Mouse (Mus musculus) liver, embryonic 14.5 days (tissue): Measurements from ENCODE around the gene Slc25a29. TPM values are rescaled to one million over a fixed set of nuclear protein-coding genes. Genes with fewer than 3 reads are reported as not detected.

ENCODE experiments used
- ATAC-seq: fragments of 200-750 bp; cut with Nextera tagmentation; 2 replicates; pipeline ENCODE4 v1.8.0; 2017; ENCODE audit warnings: moderate number of reproducible peaks, mild to moderate bottlenecking, moderate library complexity; ENCODE audit not compliant: insufficient read depth
- DNase-seq, 3 experiments: peaks; one replicate each; pipeline ENCODE4 v3.0.0-alpha.2; 2012 to 2013; ENCODE audit warnings: low read depth in 3 of 3, low spot score in 3 of 3
- H3K27ac ChIP-seq: fragments of 300-500 bp; sonication (generic); 2 replicates; pipeline ENCODE4 v1.5.1; 2014; ENCODE audit warnings: moderate library complexity, mild to moderate bottlenecking, control low read depth, inconsistent platforms
- H3K27me3 ChIP-seq: fragments of 300-500 bp; sonication (generic); 2 replicates; pipeline ENCODE4 v1.6.1; 2014; ENCODE audit warnings: mild to moderate bottlenecking, low read length, moderate library complexity; ENCODE audit not compliant: control insufficient read depth, insufficient read depth
- H3K36me3 ChIP-seq: fragments of 300-500 bp; sonication (generic); replicated peaks from 2 replicates; pipeline ENCODE4 v1.6.1; 2014; ENCODE audit warnings: low read depth; ENCODE audit not compliant: control insufficient read depth, insufficient read depth
- H3K4me1 ChIP-seq, 2 experiments: fragments of 200-500 bp in 1 of 2; fragments of 300-500 bp in 1 of 2; sonication (generic) in 1 of 2; replicated peaks; 2 replicates each; pipeline ENCODE4 v1.6.1; 2012 to 2014; ENCODE audit warnings: antibody characterized with exemption in 1 of 2, inconsistent platforms in 1 of 2, low read length in 1 of 2; ENCODE audit not compliant: control insufficient read depth in 2 of 2, insufficient read depth in 2 of 2
- H3K4me2 ChIP-seq: fragments of 300-500 bp; sonication (generic); 2 replicates; pipeline ENCODE4 v1.6.1; 2014; ENCODE audit warnings: low read depth, mild to moderate bottlenecking, control low read depth, moderate library complexity
- H3K4me3 ChIP-seq, 2 experiments: fragments of 200-500 bp in 1 of 2; fragments of 300-500 bp in 1 of 2; sonication (generic) in 1 of 2; 2 replicates each; pipeline ENCODE4 v1.5.1; 2012 to 2014; ENCODE audit warnings: low read depth in 2 of 2, low read length in 2 of 2, mild to moderate bottlenecking in 2 of 2, control low read depth in 1 of 2, inconsistent platforms in 1 of 2, moderate library complexity in 1 of 2; ENCODE audit not compliant: insufficient read depth in 1 of 2
- H3K9ac ChIP-seq: fragments of 300-500 bp; sonication (generic); replicated peaks from 2 replicates; pipeline ENCODE4 v1.6.1; 2014; ENCODE audit warnings: mild to moderate bottlenecking, control low read depth, moderate library complexity
- H3K9me3 ChIP-seq: fragments of 300-500 bp; sonication (generic); 2 replicates; pipeline ENCODE4 v1.6.1; 2016; ENCODE audit warnings: low read length, mixed read lengths; ENCODE audit not compliant: control insufficient read depth
- CTCF ChIP-seq: IDR thresholded peaks from 2 replicates; pipeline ENCODE4 v1.5.1; 2016; ENCODE audit warnings: antibody characterized with exemption, low read depth, control low read depth
- EP300 ChIP-seq: IDR thresholded peaks from 2 replicates; pipeline ENCODE4 v1.6.1; 2016; ENCODE audit warnings: antibody characterized with exemption, low read depth
- WGBS: fragments of 180-500 bp; shearing (Covaris S2); extraction: QIAGEN DNeasy Blood & Tissue Kit; methylation state at CpG from one replicate; pipeline ENCODE4 v1.1.7; 2014; ENCODE audit not compliant: insufficient replicate concordance; 5-methylcytosine and 5-hydroxymethylcytosine counted together
- polyA plus RNA-seq, 2 experiments: library from polyadenylated mRNA; depleted of rRNA in 1 of 2; stranded (reverse) in 1 of 2; unstranded in 1 of 2; fragments of >200 nt; fragmentation: Nextera tagmentation in 1 of 2; extraction: Ambion mirVana in 1 of 2; gene quantifications; 2 replicates each; pipeline versions ENCODE4 v1.2.1 to v1.2.3; 2012 to 2014

Gene Slc25a29
- polyA plus RNA-seq, 2 experiments = 0.40 to 0.51 TPM

DNA sequence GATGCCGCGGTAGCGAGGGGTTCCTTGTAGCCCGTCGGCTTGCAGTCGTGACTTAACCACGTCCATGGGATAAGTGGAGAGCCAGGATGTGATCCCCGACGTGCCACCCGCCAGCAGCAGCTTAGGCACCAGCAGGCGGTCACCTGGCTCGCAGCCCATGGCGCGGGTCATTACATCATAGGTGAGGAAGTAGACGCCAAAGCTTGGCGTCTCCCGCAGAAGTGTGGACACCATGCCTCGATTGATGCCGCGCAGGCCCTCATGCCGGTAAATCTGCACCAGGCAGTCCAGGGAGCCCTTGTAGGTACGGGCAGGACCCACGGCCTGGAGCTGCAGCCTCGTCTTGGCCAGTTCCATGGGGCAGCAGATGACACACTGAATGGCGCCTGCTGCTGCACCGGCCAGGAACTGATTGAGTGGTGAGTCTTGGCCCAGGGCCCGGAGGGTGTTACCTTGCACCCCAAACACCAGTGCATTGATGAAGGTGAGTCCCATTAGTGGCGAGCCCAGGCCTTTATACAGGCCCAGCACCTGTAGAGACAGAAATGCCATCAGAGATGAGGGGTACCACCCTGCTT, 8.6 kb downstream of the Slc25a29 start:
- H3K9ac ChIP-seq = no peak overlapping the region
- TF ChIP-seq CTCF = no peak; the same call in 1 of the 2 replicates
- TF ChIP-seq EP300 = no peak
- no peaks in the 10 kb centered on the region for H3K4me1 ChIP-seq
- H3K4me3 ChIP-seq = no peak overlapping the region
- no peaks in the 10 kb centered on the region for H3K36me3 ChIP-seq
- WGBS = 90% methylated on average over 28 of the region's 28 CpGs
- no peaks in the 10 kb centered on the region; the same call in 1 of the 2 replicates for H3K9me3 ChIP-seq
- no peaks in the 10 kb centered on the region for H3K27me3 ChIP-seq
- no peak overlapping the region for H3K27ac ChIP-seq
- ATAC-seq (no peak), DNase-seq (no peak)
- H3K4me2 ChIP-seq = no peak overlapping the region

DNA sequence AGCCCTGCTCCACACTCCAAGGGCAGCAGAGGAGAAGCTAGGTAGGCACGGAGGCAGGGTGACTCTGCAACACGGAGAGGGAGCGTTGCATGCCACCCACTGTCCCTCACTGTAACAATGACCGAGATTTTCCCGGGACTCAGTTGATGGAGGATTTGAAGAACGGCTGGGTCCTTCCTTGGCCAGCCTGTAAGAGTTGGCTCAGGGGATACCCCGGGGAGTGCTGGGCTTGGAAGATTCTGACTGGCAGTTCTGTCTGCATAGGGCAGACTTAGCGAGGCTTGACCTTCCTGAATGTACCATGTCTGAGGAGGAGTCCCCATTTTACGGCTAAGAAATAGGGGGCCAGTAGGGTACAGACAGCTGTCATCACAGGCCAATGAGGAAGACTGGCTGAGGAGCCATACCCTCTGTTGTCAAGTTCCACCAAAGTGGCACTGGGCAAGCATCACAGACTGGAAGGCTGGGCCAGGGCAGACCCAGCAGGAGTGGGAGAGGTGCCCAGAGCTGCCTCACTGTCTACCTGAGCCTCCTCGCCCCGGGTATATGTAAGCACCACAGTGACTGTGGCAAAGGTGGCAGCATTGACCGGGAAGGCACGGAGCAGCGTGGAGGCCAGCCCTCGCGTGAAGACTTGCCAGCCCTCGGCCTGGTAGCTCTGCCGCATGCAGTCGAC, 9.3 kb downstream of the Slc25a29 start:
- ATAC-seq (no peak), DNase-seq (no peak)
- no peaks in the 10 kb centered on the region for H3K27me3 ChIP-seq
- no peaks in the 10 kb centered on the region for H3K36me3 ChIP-seq
- TF ChIP-seq CTCF (no peak), EP300 (no peak)
- H3K9ac ChIP-seq = no peak overlapping the region
- H3K27ac ChIP-seq = no peak overlapping the region
- H3K4me1 ChIP-seq = no peaks in the 10 kb centered on the region
- no peak overlapping the region for H3K4me2 ChIP-seq
- WGBS = 88% methylated on average over 19 of the region's 19 CpGs
- no peaks in the 10 kb centered on the region; the same call in 1 of the 2 replicates for H3K9me3 ChIP-seq
- H3K4me3 ChIP-seq = no peak overlapping the region

DNA sequence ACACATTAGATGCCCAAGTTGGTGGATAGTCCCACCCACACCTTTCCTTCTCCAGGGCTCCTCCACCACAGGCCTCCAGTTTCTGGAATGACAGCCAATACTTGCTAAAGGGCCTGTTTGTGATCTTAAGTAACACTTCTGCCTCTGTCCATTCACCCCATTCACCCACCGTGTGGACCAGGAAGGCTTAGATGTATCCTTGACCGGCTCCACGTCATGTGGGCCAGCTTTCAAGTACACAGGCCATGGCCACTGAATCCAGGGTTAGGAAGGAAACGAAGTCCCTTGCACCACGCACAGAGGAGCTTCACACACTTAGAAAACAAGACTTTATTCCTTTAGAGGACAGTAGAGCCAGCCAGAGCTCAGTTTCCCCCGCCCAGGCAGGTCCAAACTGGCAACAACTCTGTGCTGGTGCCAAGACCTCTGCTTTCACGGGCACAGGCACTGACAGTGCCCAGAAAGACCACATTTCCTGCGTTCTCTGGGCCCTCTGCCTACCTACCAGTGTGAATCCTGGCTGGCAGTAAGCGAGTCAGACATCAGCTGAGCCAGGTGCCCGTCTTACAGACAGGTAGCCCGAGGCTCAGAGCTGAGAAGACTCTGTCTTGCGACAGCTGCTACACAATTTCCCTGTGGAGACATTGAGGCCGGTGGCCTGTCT, 10.0 kb downstream of the Slc25a29 start:
- H3K36me3 ChIP-seq = no peaks in the 10 kb centered on the region
- H3K9me3 ChIP-seq = no peaks in the 10 kb centered on the region; the same call in 1 of the 2 replicates
- DNase-seq = no peak
- H3K9ac ChIP-seq = no peak overlapping the region
- ATAC-seq = no peak
- no peak overlapping the region for H3K4me2 ChIP-seq
- 84% methylated on average over 13 of the region's 13 CpGs for WGBS
- H3K4me1 ChIP-seq = no peaks in the 10 kb centered on the region
- no peaks in the 10 kb centered on the region for H3K27me3 ChIP-seq
- no peak overlapping the region for H3K27ac ChIP-seq
- TF ChIP-seq EP300 (no peak), CTCF (no peak)
- H3K4me3 ChIP-seq = no peak overlapping the region

DNA sequence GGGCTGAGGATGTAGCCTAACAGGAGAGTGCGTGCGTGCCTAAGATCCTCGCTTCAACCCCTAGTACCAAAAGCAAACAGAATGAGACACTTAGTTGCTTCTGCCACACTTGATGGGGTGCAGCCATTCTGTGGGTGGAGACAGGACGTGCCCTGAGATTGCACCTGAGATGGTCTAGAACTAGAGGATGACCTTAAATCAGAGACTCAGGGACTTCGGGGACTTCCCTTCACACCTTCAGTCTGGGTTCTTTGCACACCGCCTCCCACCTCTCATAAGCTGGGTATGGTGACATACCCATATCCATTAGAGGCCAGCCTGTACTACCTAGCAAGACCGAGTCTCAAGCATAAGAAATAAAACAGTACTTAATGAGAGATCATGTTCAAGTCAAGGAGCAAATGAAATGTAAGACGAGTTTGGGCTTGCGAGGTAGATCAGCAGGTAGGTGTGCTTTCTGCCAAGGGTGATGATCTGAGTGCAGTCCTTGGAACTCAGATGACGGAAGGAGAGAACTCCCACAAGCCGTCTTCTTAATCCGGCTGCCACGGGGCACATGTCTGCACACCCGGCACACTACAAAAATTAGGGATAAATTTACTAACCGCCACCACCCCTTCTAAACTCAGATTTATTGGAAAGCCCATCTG, 11.3 kb downstream of the Slc25a29 start:
- Histone ChIP-seq H3K4me1 (no peaks in the 10 kb centered on the region), H3K36me3 (no peaks in the 10 kb centered on the region), H3K27ac (no peak overlapping the region), H3K27me3 (no peaks in the 10 kb centered on the region), H3K4me3 (no peak overlapping the region), H3K4me2 (no peak overlapping the region), H3K9ac (no peak overlapping the region), H3K9me3 (no peaks in the 10 kb centered on the region; the same call in 1 of the 2 replicates)
- 83% methylated on average over 15 of the region's 15 CpGs for WGBS
- ATAC-seq = no peak
- no peak for DNase-seq
- no peak for TF ChIP-seq CTCF
- no peak for TF ChIP-seq EP300

DNA sequence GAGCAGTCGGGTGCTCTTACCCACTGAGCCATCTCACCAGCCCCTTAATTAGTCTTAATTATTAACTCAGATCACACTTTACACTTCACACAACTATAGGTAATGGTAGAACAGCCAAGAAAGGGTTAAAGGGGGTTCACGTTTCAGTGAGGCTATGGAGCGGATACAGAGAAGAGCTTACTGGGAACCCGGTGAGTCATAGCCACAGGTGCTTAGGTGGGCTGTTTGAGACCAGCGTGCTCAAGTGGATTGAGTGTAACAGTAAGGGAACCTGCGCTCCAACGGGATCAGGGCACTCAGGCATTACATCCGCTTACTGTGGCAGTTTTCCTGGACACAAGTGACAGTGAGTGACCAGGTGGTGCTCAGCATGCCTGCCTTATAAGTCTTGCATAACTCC, 12.6 kb downstream of the Slc25a29 start:
- Histone ChIP-seq H3K27me3 (no peaks in the 10 kb centered on the region), H3K27ac (no peak overlapping the region), H3K4me3 (no peak overlapping the region), H3K36me3 (peaks cover 6% of the 10 kb centered on the region; the same call in 1 of the 2 replicates), H3K9me3 (no peaks in the 10 kb centered on the region; the same call in 1 of the 2 replicates), H3K4me1 (no peaks in the 10 kb centered on the region), H3K9ac (no peak overlapping the region), H3K4me2 (no peak overlapping the region)
- no peak for TF ChIP-seq CTCF
- TF ChIP-seq EP300 = no peak
- ATAC-seq (no peak), DNase-seq (no peak)
- 71% methylated on average over 8 of the region's 8 CpGs for WGBS
